Mouse (Mus musculus) small intestine, adult 2 months (tissue): Measurements from ENCODE around the gene Tut4. TPM values are rescaled to one million over a fixed set of nuclear protein-coding genes. Genes with fewer than 3 reads are reported as not detected.

Experiments used
- H3K27ac ChIP-seq: fragments of 200-500 bp; 2 replicates; pipeline ENCODE4 v1.5.1; 2012; ENCODE audit warnings: low read depth, low read length, control low read depth, inconsistent platforms; ENCODE audit not compliant: insufficient read depth
- H3K27me3 ChIP-seq: fragments of 200-500 bp; 2 replicates; pipeline ENCODE4 v1.6.1; 2012; ENCODE audit warnings: mild to moderate bottlenecking, moderate library complexity, low read length, inconsistent platforms; ENCODE audit not compliant: control insufficient read depth, insufficient read depth
- H3K36me3 ChIP-seq: fragments of 200-500 bp; 2 replicates; pipeline ENCODE4 v1.6.1; 2012; ENCODE audit warnings: mild to moderate bottlenecking, low read length, control low read depth, inconsistent platforms; ENCODE audit not compliant: control insufficient read depth, insufficient read depth
- H3K4me1 ChIP-seq: fragments of 200-500 bp; 2 replicates; pipeline ENCODE4 v1.6.1; 2012; ENCODE audit warnings: low read length, inconsistent platforms, mixed read lengths; ENCODE audit not compliant: control insufficient read depth, insufficient read depth, insufficient read length
- H3K4me3 ChIP-seq: fragments of 200-500 bp; 2 replicates; pipeline ENCODE4 v1.5.1; 2012; ENCODE audit warnings: low read depth, mild to moderate bottlenecking, control low read depth, inconsistent platforms, low read length, moderate library complexity
- CTCF ChIP-seq: fragments of 200-500 bp; IDR thresholded peaks from 2 replicates; pipeline ENCODE4 v1.5.1; 2012; ENCODE audit warnings: low read depth, mild to moderate bottlenecking, control low read depth, inconsistent platforms, low read length, moderate library complexity, mixed read lengths; ENCODE audit not compliant: insufficient replicate concordance, insufficient read length; ENCODE audit errors: extremely low read depth
- POLR2A ChIP-seq: fragments of 200-500 bp; IDR thresholded peaks from 2 replicates; pipeline ENCODE4 v1.6.1; 2012; ENCODE audit warnings: low read depth, mild to moderate bottlenecking, control low read depth, inconsistent platforms, low read length, moderate library complexity
- WGBS: fragments of 180-500 bp; shearing (Covaris S2); methylation state at CpG from one replicate; pipeline ENCODE4 v1.1.7; 2018; 5-methylcytosine and 5-hydroxymethylcytosine counted together
- polyA plus RNA-seq: library from polyadenylated mRNA; depleted of rRNA; stranded (reverse); fragments of >200 nt; gene quantifications from 2 replicates; pipeline ENCODE4 v1.2.3, GENCODE M21; 2012

Gene Tut4
- polyA plus RNA-seq, 1 experiment, result 21.1 TPM

DNA sequence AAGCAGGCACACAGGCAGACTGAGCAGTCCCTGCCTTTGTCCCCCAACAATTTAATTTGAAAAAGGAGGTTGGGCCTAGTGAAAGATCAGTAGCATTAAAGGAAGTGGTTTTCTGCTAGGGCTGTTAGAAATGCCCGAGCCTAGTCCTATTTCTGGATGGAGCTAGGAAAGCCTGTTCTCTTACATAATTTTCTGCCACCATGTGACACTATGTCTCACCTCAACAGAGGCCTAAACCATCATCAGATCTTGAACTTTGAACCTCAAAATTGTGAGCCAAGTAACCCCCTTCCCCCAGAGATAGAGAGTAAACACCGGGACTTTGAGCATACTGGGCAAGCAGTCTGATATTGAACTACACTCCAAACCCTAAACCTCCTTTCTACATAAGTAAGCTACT lies 3.2 kb upstream of the Tut4 start:
- WGBS, result 39% methylated on average over 2 of the region's 2 CpGs
- Histone ChIP-seq H3K27ac (no peak overlapping the region), H3K27me3 (no peaks in the 10 kb centered on the region), H3K36me3 (no peaks in the 10 kb centered on the region), H3K4me3 (no peak overlapping the region), H3K4me1 (peaks cover 8% of the 10 kb centered on the region)
- TF ChIP-seq POLR2A, result no peak
- no peak for TF ChIP-seq CTCF

DNA sequence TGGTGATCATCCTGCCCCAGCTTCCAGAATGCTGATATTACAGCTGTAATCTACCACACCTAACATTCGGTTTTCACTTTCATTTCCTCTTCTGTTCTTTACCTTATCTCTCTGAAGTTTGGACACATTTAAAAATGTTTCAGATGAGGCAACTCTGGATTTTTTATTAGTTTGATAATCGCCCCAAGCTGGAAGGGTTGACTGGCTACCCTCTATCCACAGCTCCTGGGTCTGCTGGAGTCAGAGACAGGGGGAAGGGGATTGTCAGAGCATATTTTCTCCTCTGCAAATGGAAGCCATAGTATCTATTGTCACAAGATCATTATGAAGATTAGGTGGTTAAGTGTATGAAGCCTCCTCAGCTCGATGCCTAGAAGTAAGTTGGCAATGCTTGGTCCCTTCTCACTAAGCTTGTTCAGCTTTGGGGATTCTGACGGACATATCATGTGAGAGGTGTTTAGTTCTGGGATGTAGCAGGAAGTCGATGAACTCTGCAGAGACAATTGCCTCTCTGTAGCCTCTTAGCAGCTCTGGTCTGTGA lies 955 bp upstream of the Tut4 start:
- TF ChIP-seq CTCF, result no peak
- TF ChIP-seq POLR2A, result no peak
- Histone ChIP-seq H3K36me3 (no peaks in the 10 kb centered on the region), H3K27me3 (no peaks in the 10 kb centered on the region), H3K4me3 (no peak overlapping the region), H3K4me1 (peaks cover 8% of the 10 kb centered on the region), H3K27ac (peak overlapping the region; percentile 60)
- WGBS, result 5% methylated on average over 5 of the region's 5 CpGs

DNA sequence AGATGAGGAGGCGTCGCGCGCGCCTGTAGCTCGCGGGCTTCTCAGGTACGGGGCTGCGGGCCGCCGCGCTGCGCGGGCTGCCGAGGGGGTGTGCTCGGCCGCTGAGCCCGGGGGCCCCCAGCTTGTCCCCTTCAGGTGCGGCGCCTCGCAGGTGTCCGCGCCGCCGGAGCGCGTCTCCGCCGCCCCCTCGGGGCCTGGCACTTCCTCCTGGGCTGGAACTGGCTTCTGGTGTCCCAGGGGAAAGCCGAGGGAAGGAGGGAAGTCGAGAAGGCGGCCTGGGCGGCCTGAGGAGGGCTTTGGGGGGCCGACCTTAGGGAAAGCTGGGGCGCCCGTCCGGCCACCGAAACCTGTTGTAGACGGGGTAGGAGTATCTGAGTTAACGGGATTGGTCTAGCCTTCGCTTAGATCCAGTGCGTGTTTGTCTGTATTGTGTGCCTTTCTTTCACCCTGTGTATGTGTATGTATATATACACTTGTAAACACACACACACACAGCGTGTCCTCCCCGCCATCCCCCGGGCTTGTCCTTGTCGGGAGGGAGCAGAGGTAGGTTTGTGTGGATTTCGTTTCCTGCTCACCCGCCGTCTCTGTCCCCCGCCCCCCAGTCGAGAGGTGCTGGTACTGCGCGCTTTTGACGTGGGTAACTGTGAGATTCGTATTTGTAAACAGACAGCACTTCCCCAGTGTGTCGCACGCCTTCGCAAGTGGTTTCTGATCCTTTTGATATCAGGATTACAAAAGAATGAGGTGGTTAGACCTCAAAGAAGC lies 1.1 kb downstream of the Tut4 start:
- Histone ChIP-seq H3K4me1 (peaks cover 8% of the 10 kb centered on the region), H3K27me3 (no peaks in the 10 kb centered on the region), H3K4me3 (peak overlapping the region; percentile 96), H3K36me3 (no peaks in the 10 kb centered on the region), H3K27ac (peak overlapping the region; percentile 70)
- 1% methylated on average over 57 of the region's 59 CpGs for WGBS
- TF ChIP-seq CTCF, result no peak
- no peak for TF ChIP-seq POLR2A

GRCm38 (mm10) chr4:108461262-108461903 lies 2.2 kb downstream of the Tut4 start:
- WGBS, result 17% methylated on average over 5 of the region's 5 CpGs
- Histone ChIP-seq H3K36me3 (no peaks in the 10 kb centered on the region), H3K4me1 (peaks cover 7% of the 10 kb centered on the region), H3K4me3 (no peak overlapping the region), H3K27me3 (no peaks in the 10 kb centered on the region), H3K27ac (no peak overlapping the region)
- TF ChIP-seq CTCF (no peak), POLR2A (no peak)

GRCm38 (mm10) chr4:108473586-108473985 lies 14.4 kb downstream of the Tut4 start:
- Histone ChIP-seq H3K4me3 (no peak overlapping the region), H3K4me1 (no peaks in the 10 kb centered on the region), H3K27me3 (no peaks in the 10 kb centered on the region), H3K36me3 (no peaks in the 10 kb centered on the region), H3K27ac (no peak overlapping the region)
- 52% methylated on average over 2 of the region's 2 CpGs for WGBS
- TF ChIP-seq POLR2A (no peak), CTCF (no peak)

- TF ChIP-seq POLR2A (no peak), CTCF (no peak)
- Histone ChIP-seq H3K27ac (no peak overlapping the region), H3K4me1 (no peaks in the 10 kb centered on the region), H3K36me3 (peaks cover 19% of the 10 kb centered on the region), H3K27me3 (no peaks in the 10 kb centered on the region), H3K4me3 (no peak overlapping the region)
These were observed 23.6 kb downstream of the Tut4 start for GRCm38 (mm10) chr4:108482776-108483175.

DNA sequence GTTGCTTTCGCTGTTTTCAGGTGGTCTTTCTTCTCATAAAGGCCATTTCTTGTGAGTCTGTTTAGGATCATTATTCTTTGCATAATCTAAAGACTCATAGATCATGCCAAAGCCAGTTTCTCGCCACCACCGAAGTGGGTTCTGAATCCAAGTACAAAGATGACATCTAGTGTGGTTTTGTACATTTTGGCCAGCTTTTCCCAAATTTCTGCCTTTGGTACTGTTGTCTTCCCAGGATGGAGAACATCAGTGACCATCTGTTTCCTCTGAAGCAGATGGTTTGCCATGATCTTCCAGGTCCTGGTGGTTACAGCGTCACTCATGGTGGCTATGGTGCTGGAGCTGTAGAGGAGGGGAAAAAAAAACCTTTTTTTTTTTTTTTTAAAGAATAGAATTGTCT lies 25.0 kb downstream of the Tut4 start:
- no peak overlapping the region for H3K27ac ChIP-seq
- no peak for TF ChIP-seq POLR2A
- no peak for TF ChIP-seq CTCF
- H3K4me3 ChIP-seq, result no peak overlapping the region
- H3K27me3 ChIP-seq, result no peaks in the 10 kb centered on the region
- H3K4me1 ChIP-seq, result no peaks in the 10 kb centered on the region
- H3K36me3 ChIP-seq, result peaks cover 17% of the 10 kb centered on the region
- 95% methylated on average over 4 of the region's 4 CpGs for WGBS
